Mouse (Mus musculus) liver, embryonic 14.5 days (tissue): ENCODE results near the gene Dhfr.

Experiments
- CTCF ChIP-seq: IDR thresholded peaks from 2 replicates; pipeline ENCODE4 v1.5.1; 2016; ENCODE audit warnings: antibody characterized with exemption, low read depth, control low read depth
- EP300 ChIP-seq: IDR thresholded peaks from 2 replicates; pipeline ENCODE4 v1.6.1; 2016; ENCODE audit warnings: antibody characterized with exemption, low read depth

GRCm38 (mm10) chr13:92355272-92355643, 732 bp downstream of the Dhfr start:
- no peak for TF ChIP-seq EP300
- no peak for TF ChIP-seq CTCF
